Mouse (Mus musculus) megakaryocyte, embryonic 14.5 days (primary cell): ENCODE measurements around the gene Agrp. TPM values are rescaled to one million over a fixed set of nuclear protein-coding genes. Genes with fewer than 3 reads are reported as not detected.

ENCODE experiments used
- H3K27me3 ChIP-seq: replicated peaks from 2 replicates; pipeline ENCODE3; 2012; ENCODE audit warnings: inconsistent platforms
- H3K36me3 ChIP-seq: replicated peaks from 2 replicates; pipeline ENCODE3; 2012; ENCODE audit warnings: low read length, inconsistent platforms, mixed read lengths
- H3K4me1 ChIP-seq: 2 replicates; pipeline ENCODE4 v1.6.1; 2012; ENCODE audit warnings: inconsistent platforms
- H3K4me3 ChIP-seq: replicated peaks from 2 replicates; pipeline ENCODE3; 2012; ENCODE audit warnings: moderate library complexity, mild to moderate bottlenecking, inconsistent platforms
- H3K9me3 ChIP-seq: 2 replicates; pipeline ENCODE4 v1.6.1; 2012; ENCODE audit warnings: inconsistent platforms
- FLI1 ChIP-seq: IDR thresholded peaks from 2 replicates; pipeline ENCODE4 v1.6.1; 2012; ENCODE audit warnings: low read length, inconsistent platforms, mixed read lengths
- GATA1 ChIP-seq: IDR thresholded peaks from 3 replicates; pipeline ENCODE4 v1.6.1; 2012; ENCODE audit warnings: mixed read lengths, low read length, inconsistent platforms, borderline replicate concordance
- polyA plus RNA-seq: library from polyadenylated mRNA; stranded (reverse); fragments of >175 nt; gene quantifications from 2 replicates; pipeline ENCODE4 v1.2.3, GENCODE M21; 2012; ENCODE audit warnings: low replicate concordance; ENCODE audit not compliant: insufficient read depth

Gene Agrp
- polyA plus RNA-seq, 1 experiment, result not detected

DNA sequence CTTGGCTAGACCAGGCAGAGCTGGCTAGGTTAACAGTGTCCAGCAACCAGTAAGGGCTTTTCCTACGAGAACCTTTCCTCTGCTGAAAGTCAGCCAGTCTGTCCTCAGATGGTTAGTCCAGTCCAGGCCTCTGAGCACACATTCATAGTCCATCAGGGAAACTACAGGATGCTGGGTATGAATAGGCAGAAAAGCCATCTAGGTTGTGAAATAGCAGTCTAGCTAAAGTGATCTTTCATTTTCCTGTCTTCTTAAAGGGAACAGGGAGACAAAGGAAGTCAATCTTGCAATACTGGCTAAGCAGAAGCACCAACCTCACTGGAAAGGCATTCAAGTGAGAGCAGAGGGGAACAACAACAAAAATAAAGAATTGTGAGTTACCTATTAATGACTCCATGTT is 84.4 kb downstream of the Agrp start:
- H3K27me3 ChIP-seq, result no peaks in the 10 kb centered on the region
- no peak for TF ChIP-seq FLI1
- no peak for TF ChIP-seq GATA1
- peaks cover 59% of the 10 kb centered on the region for H3K4me1 ChIP-seq
- no peaks in the 10 kb centered on the region for H3K9me3 ChIP-seq
- peaks cover 52% of the 10 kb centered on the region for H3K36me3 ChIP-seq
- no peak overlapping the region for H3K4me3 ChIP-seq

- no peak for TF ChIP-seq GATA1
- TF ChIP-seq FLI1, result no peak
- no peaks in the 10 kb centered on the region for H3K9me3 ChIP-seq
- H3K36me3 ChIP-seq, result peaks cover 51% of the 10 kb centered on the region
- H3K4me1 ChIP-seq, result peaks cover 64% of the 10 kb centered on the region
- H3K27me3 ChIP-seq, result no peaks in the 10 kb centered on the region
- no peak overlapping the region for H3K4me3 ChIP-seq
Observed at GRCm38 (mm10) chr8:105552032-105552431, 85.2 kb downstream of the Agrp start.

GRCm38 (mm10) chr8:105550083-105550482 is 87.1 kb downstream of the Agrp start:
- Histone ChIP-seq H3K4me3 (no peak overlapping the region), H3K9me3 (no peaks in the 10 kb centered on the region), H3K27me3 (no peaks in the 10 kb centered on the region), H3K4me1 (peaks cover 77% of the 10 kb centered on the region), H3K36me3 (peaks cover 61% of the 10 kb centered on the region)
- no peak for TF ChIP-seq FLI1
- no peak for TF ChIP-seq GATA1

- peaks cover 81% of the 10 kb centered on the region for H3K4me1 ChIP-seq
- H3K4me3 ChIP-seq, result no peak overlapping the region
- H3K36me3 ChIP-seq, result peaks cover 64% of the 10 kb centered on the region
- no peaks in the 10 kb centered on the region for H3K27me3 ChIP-seq
- no peaks in the 10 kb centered on the region for H3K9me3 ChIP-seq
- TF ChIP-seq FLI1 (no peak), GATA1 (no peak)
Observed at GRCm38 (mm10) chr8:105549506-105549905, 87.7 kb downstream of the Agrp start.

GRCm38 (mm10) chr8:105546384-105547350 is 90.5 kb downstream of the Agrp start:
- TF ChIP-seq FLI1 (no peak), GATA1 (no peak)
- peaks cover 81% of the 10 kb centered on the region for H3K4me1 ChIP-seq
- peak overlapping the region; percentile 57 for H3K4me3 ChIP-seq
- H3K36me3 ChIP-seq, result peaks cover 60% of the 10 kb centered on the region
- no peaks in the 10 kb centered on the region for H3K9me3 ChIP-seq
- no peaks in the 10 kb centered on the region for H3K27me3 ChIP-seq

- Histone ChIP-seq H3K4me3 (no peak overlapping the region), H3K36me3 (peaks cover 57% of the 10 kb centered on the region), H3K27me3 (no peaks in the 10 kb centered on the region), H3K4me1 (peaks cover 73% of the 10 kb centered on the region), H3K9me3 (no peaks in the 10 kb centered on the region)
- TF ChIP-seq FLI1, result no peak
Observed at GRCm38 (mm10) chr8:105545249-105545648, 91.9 kb downstream of the Agrp start.

DNA sequence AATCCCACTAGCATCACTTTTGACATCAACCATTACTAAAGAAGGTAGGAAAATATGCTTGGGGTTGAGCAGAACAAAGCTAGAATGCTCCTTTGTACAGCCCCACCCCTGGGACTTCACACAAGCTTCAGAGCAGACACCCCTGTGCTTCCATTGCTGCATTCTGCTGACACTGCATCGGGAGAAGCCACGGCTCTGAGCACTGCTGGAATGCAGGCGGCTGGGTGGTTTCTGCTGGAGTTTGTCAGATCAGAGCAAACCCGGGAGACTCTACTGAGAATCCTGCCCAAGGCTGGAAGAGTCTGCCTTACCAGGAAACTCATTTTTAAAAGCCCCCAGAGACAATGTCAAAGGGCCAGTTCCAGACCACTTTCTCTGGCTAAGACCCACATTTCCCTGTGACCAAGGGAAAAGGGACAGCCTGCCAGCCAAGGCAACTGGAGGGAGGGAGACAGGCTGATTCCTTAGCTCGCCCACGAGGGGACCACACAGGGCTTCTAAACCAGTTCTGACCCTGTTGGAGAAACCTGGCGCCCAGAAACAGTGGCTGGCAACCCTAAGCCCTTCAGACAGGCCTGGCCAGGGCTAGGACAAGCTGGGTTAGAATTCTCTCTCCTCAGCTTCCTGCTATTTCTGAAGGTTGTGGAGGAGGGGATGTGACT is 92.5 kb downstream of the Agrp start:
- Histone ChIP-seq H3K36me3 (peaks cover 54% of the 10 kb centered on the region), H3K9me3 (no peaks in the 10 kb centered on the region), H3K27me3 (no peaks in the 10 kb centered on the region), H3K4me3 (no peak overlapping the region), H3K4me1 (peaks cover 67% of the 10 kb centered on the region)
- no peak for TF ChIP-seq FLI1
- TF ChIP-seq GATA1, result no peak

GRCm38 (mm10) chr8:105543703-105544102 is 93.5 kb downstream of the Agrp start:
- H3K36me3 ChIP-seq, result peaks cover 61% of the 10 kb centered on the region
- no peaks in the 10 kb centered on the region for H3K27me3 ChIP-seq
- H3K9me3 ChIP-seq, result no peaks in the 10 kb centered on the region
- H3K4me1 ChIP-seq, result peaks cover 67% of the 10 kb centered on the region
- TF ChIP-seq GATA1, result no peak
- TF ChIP-seq FLI1, result no peak
- no peak overlapping the region for H3K4me3 ChIP-seq

- TF ChIP-seq FLI1 (no peak), GATA1 (no peak)
- peaks cover 66% of the 10 kb centered on the region for H3K36me3 ChIP-seq
Observed at GRCm38 (mm10) chr8:105542808-105543207, 94.4 kb downstream of the Agrp start.

More at GRCm38 (mm10) chr8:105542808-105543207, 94.4 kb downstream of the Agrp start:
- H3K4me3 ChIP-seq, result no peak overlapping the region
- peaks cover 73% of the 10 kb centered on the region for H3K4me1 ChIP-seq
- no peaks in the 10 kb centered on the region for H3K9me3 ChIP-seq
- no peaks in the 10 kb centered on the region for H3K27me3 ChIP-seq
